Mouse (Mus musculus): ENCODE data around the gene Dis3l2. TPM values are rescaled to one million over a fixed set of nuclear protein-coding genes. Genes with fewer than 3 reads are reported as not detected.

The Dis3l2 gene
- total and polyA plus RNA-seq, 2 experiments from 2014 or later = 33.3 to 45.7 TPM

GRCm38 (mm10) chr1:86968261-86968964, 264.8 kb downstream of the Dis3l2 start:
- ATAC-seq (ENCODE audit: low FRiP score) (no peak), DNase-seq (ENCODE audit: low spot score) (peak; percentile 19)
- WGBS = 59% methylated on average over 6 of the region's 6 CpGs

GRCm38 (mm10) chr1:86969173-86969725, 265.6 kb downstream of the Dis3l2 start:
- Histone ChIP-seq H3K4me2 (ENCODE audit: low read depth, low read length, poor library complexity, severe bottlenecking) (no peak overlapping the region), H3K27me3 (ENCODE audit: insufficient read depth, low read length) (no peaks in the 10 kb centered on the region), H3K36me3 (ENCODE audit: insufficient read depth, low read length) (peaks cover 9% of the 10 kb centered on the region; the same call in 1 of the 2 replicates), H3K9ac (replicated peaks; ENCODE audit: low read length, poor library complexity, severe bottlenecking) (no peak overlapping the region), H3K27ac (ENCODE audit: low read depth, low read length) (no peak overlapping the region), H3K9me3 (ENCODE audit: low read length) (no peaks in the 10 kb centered on the region), H3K4me1 (ENCODE audit: insufficient read depth, low read length) (no peaks in the 10 kb centered on the region), H3K4me3 (ENCODE audit: low read depth, low read length) (no peak overlapping the region)
- DNase-seq (ENCODE audit: low spot score) (no peak), ATAC-seq (ENCODE audit: low FRiP score) (no peak)
- TF ChIP-seq CTCF (IDR thresholded peaks at IDR 0.05) = no peak
- 64% methylated on average over 11 of the region's 11 CpGs for WGBS

More at GRCm38 (mm10) chr1:86968261-86968964, 264.8 kb downstream of the Dis3l2 start:
- Histone ChIP-seq H3K4me1 (ENCODE audit: insufficient read depth, low read length) (no peaks in the 10 kb centered on the region), H3K27me3 (ENCODE audit: insufficient read depth, low read length) (no peaks in the 10 kb centered on the region), H3K9me3 (ENCODE audit: low read length) (no peaks in the 10 kb centered on the region), H3K36me3 (ENCODE audit: insufficient read depth, low read length) (peaks cover 5% of the 10 kb centered on the region; the same call in 1 of the 2 replicates), H3K27ac (ENCODE audit: low read depth, low read length) (no peak overlapping the region), H3K4me3 (ENCODE audit: low read depth, low read length) (no peak overlapping the region), H3K9ac (replicated peaks; ENCODE audit: low read length, poor library complexity, severe bottlenecking) (no peak overlapping the region), H3K4me2 (ENCODE audit: low read depth, low read length, poor library complexity, severe bottlenecking) (no peak overlapping the region)
- peak; percentile 48 for TF ChIP-seq CTCF (IDR thresholded peaks at IDR 0.05)

- Histone ChIP-seq H3K27me3 (ENCODE audit: insufficient read depth, low read length) (no peaks in the 10 kb centered on the region), H3K4me3 (ENCODE audit: low read depth, low read length) (no peak overlapping the region), H3K9me3 (ENCODE audit: low read length) (no peaks in the 10 kb centered on the region), H3K4me2 (ENCODE audit: low read depth, low read length, poor library complexity, severe bottlenecking) (no peak overlapping the region), H3K9ac (replicated peaks; ENCODE audit: low read length, poor library complexity, severe bottlenecking) (no peak overlapping the region), H3K4me1 (ENCODE audit: insufficient read depth, low read length) (no peaks in the 10 kb centered on the region), H3K36me3 (ENCODE audit: insufficient read depth, low read length) (peaks cover 9% of the 10 kb centered on the region; the same call in 1 of the 2 replicates), H3K27ac (ENCODE audit: low read depth, low read length) (no peak overlapping the region)
- ATAC-seq (ENCODE audit: low FRiP score) (no peak), DNase-seq (ENCODE audit: low spot score) (no peak)
- 40% methylated on average over 1 of the region's 1 CpGs for WGBS
- no peak for TF ChIP-seq CTCF (IDR thresholded peaks at IDR 0.05)
Measured at GRCm38 (mm10) chr1:86972693-86973092, 269.1 kb downstream of the Dis3l2 start.

GRCm38 (mm10) chr1:86977018-86977417, 273.4 kb downstream of the Dis3l2 start:
- no peaks in the 10 kb centered on the region for H3K4me1 ChIP-seq (ENCODE audit: insufficient read depth, low read length)
- H3K9ac ChIP-seq (replicated peaks; ENCODE audit: low read length, poor library complexity, severe bottlenecking) = no peak overlapping the region
- no peaks in the 10 kb centered on the region for H3K9me3 ChIP-seq (ENCODE audit: low read length)
- 95% methylated on average over 1 of the region's 1 CpGs for WGBS
- no peaks in the 10 kb centered on the region for H3K27me3 ChIP-seq (ENCODE audit: insufficient read depth, low read length)
- DNase-seq (ENCODE audit: low spot score) (no peak), ATAC-seq (ENCODE audit: low FRiP score) (no peak)
- peaks cover 9% of the 10 kb centered on the region; the same call in 1 of the 2 replicates for H3K36me3 ChIP-seq (ENCODE audit: insufficient read depth, low read length)
- no peak for TF ChIP-seq CTCF (IDR thresholded peaks at IDR 0.05)
- no peak overlapping the region for H3K4me3 ChIP-seq (ENCODE audit: low read depth, low read length)
- no peak overlapping the region for H3K27ac ChIP-seq (ENCODE audit: low read depth, low read length)
- H3K4me2 ChIP-seq (ENCODE audit: low read depth, low read length, poor library complexity, severe bottlenecking) = no peak overlapping the region

- no peaks in the 10 kb centered on the region for H3K9me3 ChIP-seq (ENCODE audit: low read length)
- no peak overlapping the region for H3K27ac ChIP-seq (ENCODE audit: low read depth, low read length)
- no peaks in the 10 kb centered on the region for H3K4me1 ChIP-seq (ENCODE audit: insufficient read depth, low read length)
- no peaks in the 10 kb centered on the region for H3K27me3 ChIP-seq (ENCODE audit: insufficient read depth, low read length)
- DNase-seq (ENCODE audit: low spot score) = no peak
- H3K36me3 ChIP-seq (ENCODE audit: insufficient read depth, low read length) = no peaks in the 10 kb centered on the region
- no peak overlapping the region for H3K4me2 ChIP-seq (ENCODE audit: low read depth, low read length, poor library complexity, severe bottlenecking)
- no peak for TF ChIP-seq CTCF (IDR thresholded peaks at IDR 0.05)
- no peak overlapping the region for H3K9ac ChIP-seq (replicated peaks; ENCODE audit: low read length, poor library complexity, severe bottlenecking)
- ATAC-seq (ENCODE audit: low FRiP score) = no peak
- no peak overlapping the region for H3K4me3 ChIP-seq (ENCODE audit: low read depth, low read length)
Measured at GRCm38 (mm10) chr1:86986372-86986771, 282.8 kb downstream of the Dis3l2 start.

- 16% methylated on average over 5 of the region's 5 CpGs for WGBS
- DNase-seq (ENCODE audit: low spot score) = peak; percentile 22
- Histone ChIP-seq H3K27ac (ENCODE audit: low read depth, low read length) (no peak overlapping the region), H3K4me3 (ENCODE audit: low read depth, low read length) (no peak overlapping the region), H3K4me1 (ENCODE audit: insufficient read depth, low read length) (no peaks in the 10 kb centered on the region), H3K9ac (replicated peaks; ENCODE audit: low read length, poor library complexity, severe bottlenecking) (no peak overlapping the region), H3K27me3 (ENCODE audit: insufficient read depth, low read length) (no peaks in the 10 kb centered on the region), H3K4me2 (ENCODE audit: low read depth, low read length, poor library complexity, severe bottlenecking) (no peak overlapping the region), H3K9me3 (ENCODE audit: low read length) (no peaks in the 10 kb centered on the region), H3K36me3 (ENCODE audit: insufficient read depth, low read length) (no peaks in the 10 kb centered on the region)
- ATAC-seq (ENCODE audit: low FRiP score) = no peak
- TF ChIP-seq CTCF (IDR thresholded peaks at IDR 0.05) = no peak
Measured at GRCm38 (mm10) chr1:86992849-86993248, 289.2 kb downstream of the Dis3l2 start.
